Mouse (Mus musculus): ENCODE results near the gene Pde11a. TPM values are rescaled to one million over a fixed set of nuclear protein-coding genes. Genes with fewer than 3 reads are reported as not detected.

Pde11a gene
- polyA plus RNA-seq, 1 experiment from 2014 or later = 0.18 TPM

DNA sequence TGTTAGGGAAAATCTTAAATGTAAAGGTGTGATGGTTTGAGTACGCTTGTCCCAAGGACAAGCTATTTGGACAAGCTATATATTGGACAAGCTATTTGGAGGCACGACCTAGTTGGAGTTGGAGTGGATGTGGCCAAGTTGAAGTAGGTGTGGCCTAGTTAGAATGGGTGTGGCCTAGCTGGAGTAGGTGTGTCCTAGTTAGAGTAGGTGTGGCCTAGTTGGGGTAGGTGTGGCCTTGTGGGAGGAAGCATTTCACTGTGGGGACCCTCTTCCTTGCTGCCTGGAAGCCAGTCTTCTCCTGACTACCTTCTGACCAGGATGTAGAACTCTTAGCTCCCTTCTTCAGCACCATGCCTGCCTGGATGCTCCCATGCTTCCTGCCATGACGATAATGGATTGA is 50.9 kb downstream of the Pde11a start:
- ATAC-seq (replicated peaks; ENCODE audit: insufficient number of reproducible peaks, insufficient read depth, low FRiP score, low read depth) = no peak
- 86% methylated on average over 3 of the region's 3 CpGs for WGBS
- no peak overlapping the region for H3K4me2 ChIP-seq

DNA sequence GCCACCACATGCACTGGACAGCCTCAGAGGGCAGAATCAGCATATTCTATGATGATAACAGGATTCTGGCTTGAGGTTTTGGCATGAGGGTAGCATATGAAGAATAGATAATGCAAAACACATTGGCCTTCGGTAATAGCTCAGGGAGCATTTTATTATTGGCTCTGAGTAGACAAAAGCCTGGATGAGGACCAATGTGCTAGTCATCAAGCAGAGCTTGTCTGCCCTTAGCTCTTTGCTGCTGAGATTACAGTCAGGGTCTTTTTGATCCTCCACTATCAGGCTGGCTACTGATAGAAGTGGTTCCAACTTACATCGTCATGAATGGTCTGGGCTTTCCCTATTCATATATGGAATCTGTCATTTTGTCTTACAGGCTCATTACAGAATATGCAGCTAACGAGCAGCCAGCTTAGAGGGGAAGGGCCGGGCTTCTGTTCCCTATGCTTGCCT is 52.3 kb downstream of the Pde11a start:
- no peak overlapping the region for H3K4me2 ChIP-seq
- H3K4me3 ChIP-seq = no peak overlapping the region
- 36% methylated on average over 4 of the region's 4 CpGs for WGBS
- H3K9ac ChIP-seq = no peak overlapping the region
- no peaks in the 10 kb centered on the region for H3K9me3 ChIP-seq (replicated peaks)
- peaks cover 2% of the 10 kb centered on the region; the same call in 1 of the 2 replicates for H3K4me1 ChIP-seq (replicated peaks)
- no peaks in the 10 kb centered on the region for H3K36me3 ChIP-seq
- no peak overlapping the region for H3K27ac ChIP-seq
- H3K27me3 ChIP-seq = no peaks in the 10 kb centered on the region
- ATAC-seq (replicated peaks; ENCODE audit: insufficient number of reproducible peaks, insufficient read depth, low FRiP score, low read depth) = peak; percentile 55; the same call in 1 of the 2 replicates

More for the DNA sequence above, 50.9 kb downstream of the Pde11a start:
- Histone ChIP-seq H3K4me1 (replicated peaks) (peaks cover 2% of the 10 kb centered on the region; the same call in 1 of the 2 replicates), H3K4me3 (no peak overlapping the region), H3K27me3 (no peaks in the 10 kb centered on the region), H3K36me3 (no peaks in the 10 kb centered on the region), H3K27ac (no peak overlapping the region), H3K9me3 (replicated peaks) (no peaks in the 10 kb centered on the region), H3K9ac (no peak overlapping the region)

DNA sequence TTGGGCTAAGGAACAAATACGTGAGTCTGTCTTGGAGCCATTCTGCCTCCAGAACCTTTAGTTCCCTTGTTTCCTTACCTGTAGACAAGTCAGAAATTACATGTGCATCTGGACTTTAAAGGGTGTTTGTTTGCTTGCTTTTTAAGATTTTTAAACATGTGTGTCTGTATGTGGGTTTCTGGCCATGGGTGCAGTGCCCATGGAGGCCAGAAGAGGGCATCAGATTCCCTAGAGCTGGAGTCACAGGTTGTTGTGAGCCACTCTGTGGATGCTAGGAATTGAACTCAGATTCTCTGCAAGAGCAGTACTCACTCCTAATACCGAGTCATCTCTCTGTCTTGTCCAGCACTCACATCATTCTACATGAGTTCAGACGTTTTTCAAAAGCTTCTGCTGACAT is 53.4 kb downstream of the Pde11a start:
- no peak for ATAC-seq (replicated peaks; ENCODE audit: insufficient number of reproducible peaks, insufficient read depth, low FRiP score, low read depth)
- 73% methylated on average over 3 of the region's 3 CpGs for WGBS

DNA sequence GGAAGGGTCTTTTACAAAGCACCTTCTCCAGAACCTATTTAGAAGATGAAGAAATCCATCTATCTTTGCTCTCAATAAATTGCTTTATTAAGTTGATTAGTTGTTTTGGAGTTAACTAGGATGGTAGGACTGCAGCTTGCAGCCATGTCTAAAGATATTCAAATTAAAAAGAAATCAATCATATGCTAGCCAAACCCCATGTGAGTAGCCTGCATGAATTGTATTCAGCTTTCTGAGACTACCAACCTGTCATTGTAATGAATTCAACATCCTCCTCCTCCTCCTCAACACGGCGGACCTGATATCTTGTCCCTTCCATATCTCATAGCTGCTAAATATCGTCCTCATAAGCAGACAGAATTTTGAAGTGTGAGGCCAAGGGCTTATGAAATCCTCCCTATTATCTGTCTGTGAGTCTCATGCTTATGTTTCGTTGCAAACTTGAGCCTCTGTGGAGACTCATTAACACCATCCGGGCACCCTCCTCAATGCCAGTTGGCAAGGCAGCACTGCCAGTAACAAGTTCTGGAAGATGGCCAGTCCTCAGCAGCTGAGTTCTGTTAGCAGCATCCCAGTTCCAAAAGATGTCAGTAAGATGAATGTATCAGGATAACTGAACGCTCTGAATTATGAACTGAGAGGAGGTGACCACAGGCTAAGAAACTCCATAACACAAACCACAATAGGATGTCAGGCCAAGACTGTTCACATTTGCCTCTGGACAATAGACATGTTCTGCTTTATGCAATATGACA is 55.0 kb downstream of the Pde11a start:
- 63% methylated on average over 6 of the region's 6 CpGs for WGBS
- ATAC-seq (replicated peaks; ENCODE audit: insufficient number of reproducible peaks, insufficient read depth, low FRiP score, low read depth) = no peak
- no peak overlapping the region for H3K4me3 ChIP-seq

More for the DNA sequence above, 53.4 kb downstream of the Pde11a start:
- Histone ChIP-seq H3K27ac (no peak overlapping the region), H3K9ac (no peak overlapping the region), H3K4me3 (no peak overlapping the region), H3K9me3 (replicated peaks) (no peaks in the 10 kb centered on the region), H3K27me3 (no peaks in the 10 kb centered on the region), H3K4me1 (replicated peaks) (peaks cover 2% of the 10 kb centered on the region; the same call in 1 of the 2 replicates), H3K4me2 (no peak overlapping the region), H3K36me3 (no peaks in the 10 kb centered on the region)

DNA sequence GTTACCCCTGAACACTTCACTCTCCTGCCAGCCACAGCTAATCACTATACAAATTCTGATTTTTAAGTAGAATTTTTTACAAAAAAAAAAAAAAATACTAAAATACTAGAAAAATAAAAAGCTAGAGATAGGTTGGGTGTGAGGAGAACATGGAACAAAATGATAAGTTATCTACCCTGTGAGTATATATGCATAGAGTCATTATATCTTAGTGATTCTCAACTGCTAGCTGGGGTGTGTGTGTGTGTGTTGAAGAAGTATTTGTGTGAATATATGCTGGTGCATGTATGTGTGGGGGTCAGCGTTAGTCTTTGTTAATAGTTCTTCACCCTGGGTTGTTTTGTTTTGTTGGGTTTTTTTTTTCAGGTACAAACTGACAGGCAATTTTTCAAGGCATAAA is 69.1 kb downstream of the Pde11a start:
- Histone ChIP-seq H3K9me3 (replicated peaks) (no peaks in the 10 kb centered on the region), H3K27ac (no peak overlapping the region), H3K4me2 (no peak overlapping the region), H3K9ac (no peak overlapping the region), H3K4me1 (replicated peaks) (no peaks in the 10 kb centered on the region), H3K4me3 (no peak overlapping the region), H3K36me3 (no peaks in the 10 kb centered on the region), H3K27me3 (no peaks in the 10 kb centered on the region)
- ATAC-seq (replicated peaks; ENCODE audit: insufficient number of reproducible peaks, insufficient read depth, low FRiP score, low read depth) = no peak
- WGBS = 85% methylated on average over 1 of the region's 1 CpGs

More for the DNA sequence above, 55.0 kb downstream of the Pde11a start:
- Histone ChIP-seq H3K9ac (no peak overlapping the region), H3K27me3 (no peaks in the 10 kb centered on the region), H3K9me3 (replicated peaks) (no peaks in the 10 kb centered on the region), H3K27ac (no peak overlapping the region), H3K4me2 (no peak overlapping the region), H3K36me3 (no peaks in the 10 kb centered on the region), H3K4me1 (replicated peaks) (peaks cover 2% of the 10 kb centered on the region; the same call in 1 of the 2 replicates)

DNA sequence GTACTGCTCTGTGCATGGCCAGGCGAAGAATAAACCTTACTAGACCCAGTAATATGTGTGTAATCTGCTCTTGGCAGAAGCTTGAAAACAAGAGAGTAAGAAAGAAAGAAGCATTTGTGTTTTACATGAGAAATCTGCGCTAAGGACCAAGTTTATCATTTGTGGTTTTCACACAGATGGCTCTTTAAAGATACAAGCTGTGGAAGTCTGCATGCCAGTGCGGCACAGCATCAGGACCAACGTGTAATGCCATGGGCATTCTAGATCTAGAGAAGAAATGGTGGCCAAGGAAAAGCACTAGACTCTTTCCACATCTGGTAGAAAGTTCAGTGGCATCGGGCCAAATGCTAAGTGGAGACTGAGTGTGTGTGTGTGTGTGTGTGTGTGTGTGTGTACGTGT is 71.2 kb downstream of the Pde11a start:
- H3K36me3 ChIP-seq = no peaks in the 10 kb centered on the region
- no peak overlapping the region for H3K9ac ChIP-seq
- no peaks in the 10 kb centered on the region for H3K27me3 ChIP-seq
- no peaks in the 10 kb centered on the region for H3K4me1 ChIP-seq (replicated peaks)
- 85% methylated on average over 6 of the region's 6 CpGs for WGBS
- H3K4me2 ChIP-seq = no peak overlapping the region
- H3K27ac ChIP-seq = no peak overlapping the region
- H3K9me3 ChIP-seq (replicated peaks) = no peaks in the 10 kb centered on the region
- no peak for ATAC-seq (replicated peaks; ENCODE audit: insufficient number of reproducible peaks, insufficient read depth, low FRiP score, low read depth)
- H3K4me3 ChIP-seq = no peak overlapping the region

DNA sequence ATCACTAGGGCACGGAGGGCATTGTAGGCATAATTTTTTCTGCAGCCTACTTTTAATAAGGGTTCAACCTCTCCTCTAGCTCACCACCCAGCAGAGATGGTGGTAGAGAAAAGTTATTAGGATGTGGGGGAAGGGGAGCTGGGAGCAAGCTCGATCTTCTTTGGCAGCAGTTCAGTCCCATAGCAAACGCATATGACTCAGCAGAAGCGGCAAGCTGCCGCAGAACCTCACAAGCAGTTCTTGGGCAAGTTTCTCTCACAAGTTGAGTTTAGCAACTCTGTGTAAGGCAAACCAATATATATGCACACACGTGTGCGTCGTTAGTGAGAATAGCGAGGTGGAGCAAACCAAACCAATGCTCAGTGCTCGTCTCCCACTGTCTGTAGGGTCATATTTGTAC is 72.0 kb downstream of the Pde11a start:
- H3K4me2 ChIP-seq = no peak overlapping the region
- no peaks in the 10 kb centered on the region for H3K9me3 ChIP-seq (replicated peaks)
- H3K27me3 ChIP-seq = no peaks in the 10 kb centered on the region
- WGBS = 80% methylated on average over 10 of the region's 10 CpGs
- ATAC-seq (replicated peaks; ENCODE audit: insufficient number of reproducible peaks, insufficient read depth, low FRiP score, low read depth) = no peak
- no peak overlapping the region for H3K27ac ChIP-seq
- H3K9ac ChIP-seq = no peak overlapping the region
- H3K36me3 ChIP-seq = no peaks in the 10 kb centered on the region
- no peak overlapping the region for H3K4me3 ChIP-seq
- H3K4me1 ChIP-seq (replicated peaks) = no peaks in the 10 kb centered on the region

DNA sequence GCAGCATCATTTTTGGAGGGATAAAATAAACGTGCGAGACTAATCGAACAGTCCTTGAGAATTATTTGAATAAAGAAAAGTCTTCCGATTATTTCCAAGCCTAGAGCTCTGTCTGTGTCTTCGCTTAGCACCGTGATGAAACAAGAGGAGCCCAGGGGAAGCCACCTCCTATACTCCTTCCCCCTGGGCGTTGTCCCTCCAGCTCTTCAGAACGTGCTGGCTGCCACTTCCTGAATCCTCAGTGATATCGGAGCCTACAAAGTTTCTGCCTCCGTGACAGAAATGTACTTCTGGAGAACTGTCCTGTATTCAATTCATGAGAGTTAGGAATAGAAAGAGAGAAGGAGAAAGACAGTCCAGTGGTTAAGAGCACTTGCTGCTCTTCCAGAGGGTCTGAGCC is 74.3 kb downstream of the Pde11a start:
- 60% methylated on average over 10 of the region's 10 CpGs for WGBS
- no peaks in the 10 kb centered on the region for H3K36me3 ChIP-seq
- no peaks in the 10 kb centered on the region for H3K9me3 ChIP-seq (replicated peaks)
- no peaks in the 10 kb centered on the region for H3K4me1 ChIP-seq (replicated peaks)
- ATAC-seq (replicated peaks; ENCODE audit: insufficient number of reproducible peaks, insufficient read depth, low FRiP score, low read depth) = no peak
- no peak overlapping the region for H3K27ac ChIP-seq
- H3K27me3 ChIP-seq = no peaks in the 10 kb centered on the region
- H3K4me3 ChIP-seq = no peak overlapping the region
- no peak overlapping the region for H3K4me2 ChIP-seq
- no peak overlapping the region for H3K9ac ChIP-seq

DNA sequence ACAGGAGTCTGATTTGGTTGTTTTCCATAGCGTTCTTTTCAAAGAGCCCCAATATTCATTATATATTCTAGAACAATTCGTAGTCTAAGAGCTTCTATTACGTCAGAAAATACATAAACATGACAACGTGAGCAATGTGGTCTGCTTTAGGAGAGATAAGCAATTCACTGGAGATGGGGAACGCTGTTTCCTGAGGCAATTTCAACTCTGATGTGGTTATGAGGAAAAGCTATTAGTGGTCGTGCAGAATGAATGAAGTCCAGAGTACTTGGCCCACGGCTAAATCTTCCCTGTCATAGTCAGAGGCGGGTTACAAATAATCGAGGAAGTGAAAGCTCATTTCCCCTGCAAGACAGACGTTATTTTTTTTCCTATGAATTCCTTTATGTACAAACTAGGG is 75.9 kb downstream of the Pde11a start:
- Histone ChIP-seq H3K9me3 (replicated peaks) (no peaks in the 10 kb centered on the region), H3K4me1 (replicated peaks) (no peaks in the 10 kb centered on the region), H3K4me2 (no peak overlapping the region), H3K4me3 (no peak overlapping the region), H3K27ac (no peak overlapping the region), H3K9ac (no peak overlapping the region), H3K27me3 (no peaks in the 10 kb centered on the region), H3K36me3 (no peaks in the 10 kb centered on the region)
- no peak for ATAC-seq (replicated peaks; ENCODE audit: insufficient number of reproducible peaks, insufficient read depth, low FRiP score, low read depth)
- 62% methylated on average over 10 of the region's 10 CpGs for WGBS

DNA sequence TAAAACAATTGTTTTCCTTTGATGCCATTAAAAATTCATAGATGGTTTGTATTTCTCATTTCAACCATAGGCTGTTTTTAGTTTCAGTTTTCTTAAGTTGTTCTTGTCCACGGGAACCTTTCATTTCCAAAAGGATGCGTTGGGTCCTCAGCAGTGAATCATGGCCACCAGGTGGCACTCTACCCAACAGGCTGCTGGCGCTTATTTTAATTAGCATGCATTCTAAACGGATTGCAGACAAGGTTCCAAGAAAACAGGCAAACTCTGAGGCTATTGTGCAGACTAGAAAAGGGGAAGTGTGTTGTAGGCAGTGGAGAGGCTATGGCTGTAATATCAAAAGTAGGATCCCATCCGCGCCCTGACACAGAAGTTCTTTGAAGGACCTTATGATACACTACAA is 83.7 kb downstream of the Pde11a start:
- no peak overlapping the region for H3K4me3 ChIP-seq
- no peak for ATAC-seq (replicated peaks; ENCODE audit: insufficient number of reproducible peaks, insufficient read depth, low FRiP score, low read depth)
- 45% methylated on average over 6 of the region's 6 CpGs for WGBS

DNA sequence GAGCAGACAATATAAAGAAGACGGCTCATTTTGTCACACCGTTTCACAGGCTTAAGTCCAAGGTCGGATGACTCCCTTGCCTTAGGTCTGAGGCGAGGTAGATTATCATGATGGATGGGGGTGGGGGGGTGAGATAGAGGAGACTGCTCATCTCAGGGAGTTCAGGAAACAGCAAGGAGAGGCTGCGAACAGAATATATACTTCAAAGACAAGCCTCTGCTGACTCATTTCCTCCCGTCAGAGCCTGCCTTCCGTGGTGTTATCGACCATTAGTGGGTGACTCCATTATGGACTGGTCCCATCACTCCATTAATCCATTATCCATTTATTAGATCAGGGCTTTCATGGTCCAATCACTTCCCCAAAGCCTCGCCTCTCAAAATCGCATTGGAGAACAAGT is 87.2 kb downstream of the Pde11a start:
- no peak overlapping the region for H3K4me3 ChIP-seq
- 68% methylated on average over 10 of the region's 10 CpGs for WGBS
- no peaks in the 10 kb centered on the region for H3K4me1 ChIP-seq (replicated peaks)
- no peak overlapping the region for H3K4me2 ChIP-seq
- no peaks in the 10 kb centered on the region for H3K9me3 ChIP-seq (replicated peaks)
- no peak overlapping the region for H3K9ac ChIP-seq
- H3K36me3 ChIP-seq = no peaks in the 10 kb centered on the region
- no peaks in the 10 kb centered on the region for H3K27me3 ChIP-seq
- H3K27ac ChIP-seq = no peak overlapping the region
- no peak for ATAC-seq (replicated peaks; ENCODE audit: insufficient number of reproducible peaks, insufficient read depth, low FRiP score, low read depth)

More for the DNA sequence above, 83.7 kb downstream of the Pde11a start:
- no peak overlapping the region for H3K27ac ChIP-seq
- H3K9ac ChIP-seq = no peak overlapping the region
- no peaks in the 10 kb centered on the region for H3K36me3 ChIP-seq
- H3K9me3 ChIP-seq (replicated peaks) = no peaks in the 10 kb centered on the region
- H3K4me1 ChIP-seq (replicated peaks) = no peaks in the 10 kb centered on the region
- no peak overlapping the region for H3K4me2 ChIP-seq
- H3K27me3 ChIP-seq = no peaks in the 10 kb centered on the region

DNA sequence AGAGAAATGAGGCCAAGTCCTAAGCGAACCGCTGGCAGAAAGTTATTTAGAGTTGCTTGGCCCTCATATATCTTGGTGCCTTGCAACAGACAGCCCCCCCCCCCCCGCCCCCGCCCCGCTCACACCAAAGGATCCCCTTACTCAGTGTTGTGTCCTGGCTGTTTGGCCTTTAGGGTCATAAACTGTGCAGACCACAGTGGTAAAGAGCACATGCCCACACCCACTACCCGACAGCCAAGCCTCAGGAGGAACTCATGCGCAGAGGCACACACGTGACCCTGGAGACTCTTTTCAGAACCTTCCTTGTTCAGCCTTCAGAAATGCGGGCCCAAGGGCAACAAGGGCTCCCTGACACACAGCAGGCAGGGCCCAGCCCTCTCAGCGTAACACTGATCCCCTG is 90.3 kb downstream of the Pde11a start:
- Histone ChIP-seq H3K27ac (no peak overlapping the region), H3K4me3 (no peak overlapping the region), H3K36me3 (no peaks in the 10 kb centered on the region), H3K9ac (no peak overlapping the region), H3K9me3 (replicated peaks) (no peaks in the 10 kb centered on the region), H3K27me3 (no peaks in the 10 kb centered on the region), H3K4me2 (no peak overlapping the region), H3K4me1 (replicated peaks) (no peaks in the 10 kb centered on the region)
- WGBS = 79% methylated on average over 10 of the region's 10 CpGs
- ATAC-seq (replicated peaks; ENCODE audit: insufficient number of reproducible peaks, insufficient read depth, low FRiP score, low read depth) = no peak

All from heart, embryonic 15.5 days (tissue).